Mouse (Mus musculus): Measurements from ENCODE around the gene Cpt1c. TPM values are rescaled to one million over a fixed set of nuclear protein-coding genes. Genes with fewer than 3 reads are reported as not detected.
A peak's percentile ranks its signal among the peaks of the same experiment; 100 is the strongest.

The Cpt1c gene
- total and polyA plus RNA-seq, 3 experiments: 4.5 to 12.7 (median 10.2) TPM

- no peak for TF ChIP-seq PAX5 (IDR thresholded peaks at IDR 0.05; ENCODE audit: low read length)
- no peak for TF ChIP-seq RAD21 (IDR thresholded peaks at IDR 0.05; ENCODE audit: low read depth, low read length)
- peak; percentile 25; the same call in 1 of the 2 replicates for TF ChIP-seq TBP (conservative IDR thresholded peaks at IDR 0.05; ENCODE audit: low read depth, low read length)
- TF ChIP-seq ELF1 (IDR thresholded peaks at IDR 0.05; ENCODE audit: low read depth, low read length): no peak
- TF ChIP-seq MYC (IDR thresholded peaks at IDR 0.05; ENCODE audit: low read depth, low read length): peak; percentile 95
- no peak for TF ChIP-seq JUN (IDR thresholded peaks at IDR 0.05; ENCODE audit: insufficient read depth, low read depth, low read length)
- no peak for TF ChIP-seq HCFC1 (IDR thresholded peaks at IDR 0.05; ENCODE audit: low read depth, low read length)
- TF ChIP-seq GABPA (IDR thresholded peaks at IDR 0.05; ENCODE audit: insufficient replicate concordance, low read depth, low read length): no peak
- TF ChIP-seq CTCF (conservative IDR thresholded peaks at IDR 0.05 in 1 of 2, IDR thresholded peaks at IDR 0.05 in 1 of 2; ENCODE audit: low read depth in 2 of 2, low read length in 2 of 2): no peak
- TF ChIP-seq MAX (IDR thresholded peaks at IDR 0.05; ENCODE audit: low read length): peak; percentile 77
- no peak for TF ChIP-seq KAT2A (IDR thresholded peaks at IDR 0.05; ENCODE audit: insufficient replicate concordance, low read length)
Observed at GRCm38 (mm10) chr7:44986879-44987718, 12.4 kb upstream of the Cpt1c start (continued).

DNA sequence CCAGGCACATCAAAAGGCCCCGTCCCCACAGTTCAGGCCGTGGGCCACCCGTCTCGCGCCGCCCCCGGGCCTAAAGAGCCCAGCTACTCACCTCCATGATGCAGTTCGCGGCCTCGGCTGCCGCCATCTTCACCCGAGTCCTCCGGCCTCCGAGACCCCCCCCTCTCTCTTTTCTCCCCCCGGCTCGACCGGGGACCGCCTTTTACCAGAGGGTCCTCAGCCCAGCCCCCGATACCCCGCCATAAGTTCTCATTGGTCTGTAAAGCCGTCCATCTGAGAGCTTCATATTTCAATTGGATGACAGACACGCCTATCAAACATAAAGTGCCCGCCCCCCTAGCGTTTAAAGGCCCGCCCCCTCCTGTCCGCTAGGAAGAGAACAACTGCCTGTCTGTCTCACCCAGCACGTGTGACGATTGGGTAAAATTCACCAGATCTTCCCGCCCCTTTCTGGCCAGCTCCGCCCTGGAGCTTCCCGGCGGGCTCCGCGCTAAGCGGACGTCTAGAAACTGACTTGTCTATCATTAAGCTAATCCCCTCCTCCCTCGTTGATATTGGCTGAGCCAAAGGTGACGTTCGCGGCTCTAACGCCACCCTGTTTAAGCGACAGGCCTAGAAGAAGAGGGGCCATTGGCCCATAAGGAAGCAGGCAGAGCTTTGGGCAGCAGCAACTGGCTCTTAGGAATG lies 11.7 kb upstream of the Cpt1c start, which contains the start of gene Prmt1:
TSS of gene Prmt1 (minus strand) at position 377 of the 687 bp plus-strand sequence.
- peak within 1 kb of the TSS; percentile 67 for H3K27ac ChIP-seq (ENCODE audit: insufficient read depth, low read depth)
- H3K27me3 ChIP-seq (replicated peaks): no peaks in the 10 kb centered on the region
- dilution Hi-C loops (cut with MboI; ENCODE audit: extremely low pct_ligation_motif_present, extremely low pct_unique_long_range_greater_than_20kb, low sequenced_read_pairs) (no loop called here), in situ Hi-C loops (cut with MboI; ENCODE audit: low pct_ligation_motif_present, low pct_unique_long_range_greater_than_20kb, low sequenced_read_pairs) (loop anchor here (5.0 kb wide), 1 partner anchor 61 kb away; no protein-coding TSS in a partner anchor)
- peaks cover 55% of the 10 kb centered on the region for H3K79me2 ChIP-seq (replicated peaks; ENCODE audit: control insufficient read depth, extremely low read depth, insufficient read depth, poor library complexity, severe bottlenecking)
- H3K4me2 ChIP-seq (ENCODE audit: insufficient read depth, low read depth, poor library complexity, severe bottlenecking): peak within 1 kb of the TSS; percentile 60
- peak within 1 kb of the TSS; percentile 87 to 99 (median 94) for H3K4me3 ChIP-seq (replicated peaks in 1 of 3; ENCODE audit: low read depth in 2 of 3, low read length in 2 of 3, poor library complexity in 1 of 3)
- H3K4me1 ChIP-seq (ENCODE audit: control insufficient read depth in 1 of 2, insufficient read depth in 2 of 2): peaks cover 12 to 48% of the 10 kb centered on the region in 2 experiments
- H3K9me3 ChIP-seq (replicated peaks; ENCODE audit: low read length): no peaks in the 10 kb centered on the region
- H3K9ac ChIP-seq (ENCODE audit: insufficient read depth, low read depth): peak within 1 kb of the TSS; percentile 92
- H3K36me3 ChIP-seq (replicated peaks in 1 of 2; ENCODE audit: control insufficient read depth in 1 of 2, insufficient read depth in 1 of 2, low read length in 1 of 2): peaks cover 14 to 44% of the 10 kb centered on the region in 2 experiments
- DNase-seq (ENCODE audit: extremely low read depth): peak; percentile 99
- TF ChIP-seq PAX5 (IDR thresholded peaks at IDR 0.05; ENCODE audit: low read length) (no peak), MAZ (IDR thresholded peaks at IDR 0.05; ENCODE audit: low read depth, low read length) (peak; percentile 73), BHLHE40 (IDR thresholded peaks at IDR 0.05; ENCODE audit: low read depth, low read length) (no peak), TCF12 (IDR thresholded peaks at IDR 0.05; ENCODE audit: low read depth, low read length) (peak; percentile 85), POLR2AphosphoS2 (IDR thresholded peaks at IDR 0.05; ENCODE audit: low read depth, low read length) (no peak), USF1 (IDR thresholded peaks at IDR 0.05; ENCODE audit: low read depth, low read length) (no peak), SIN3A (IDR thresholded peaks at IDR 0.05; ENCODE audit: low read length) (no peak), TBP (conservative IDR thresholded peaks at IDR 0.05; ENCODE audit: low read depth, low read length) (peak; percentile 63), SMC3 (IDR thresholded peaks at IDR 0.05; ENCODE audit: low read depth, low read length) (no peak), JUN (IDR thresholded peaks at IDR 0.05; ENCODE audit: insufficient read depth, low read depth, low read length) (no peak), MAFK (IDR thresholded peaks at IDR 0.05; ENCODE audit: insufficient replicate concordance, low read length) (no peak), E2F4 (IDR thresholded peaks at IDR 0.05; ENCODE audit: insufficient replicate concordance, low read depth, low read length) (no peak), UBTF (IDR thresholded peaks at IDR 0.05; ENCODE audit: low read depth, low read length) (no peak), JUND (conservative IDR thresholded peaks at IDR 0.05; ENCODE audit: low read depth, low read length) (no peak; the same call in 1 of the 2 replicates), CHD1 (IDR thresholded peaks at IDR 0.05; ENCODE audit: low read depth, low read length) (no peak), EP300 (IDR thresholded peaks at IDR 0.05; ENCODE audit: low read length) (no peak), ZMIZ1 (IDR thresholded peaks at IDR 0.05; ENCODE audit: low read depth, low read length) (0 out of 2 replicates have a peak, but pooled peaks have one; percentile 71), USF2 (conservative IDR thresholded peaks at IDR 0.05; ENCODE audit: low read depth, low read length) (no peak), NRF1 (IDR thresholded peaks at IDR 0.05; ENCODE audit: low read depth, low read length) (peak; percentile 33; the same call in 1 of the 2 replicates), ZKSCAN1 (IDR thresholded peaks at IDR 0.05; ENCODE audit: borderline replicate concordance, low read depth, low read length) (no peak), GABPA (IDR thresholded peaks at IDR 0.05; ENCODE audit: insufficient replicate concordance, low read depth, low read length) (no peak), RAD21 (IDR thresholded peaks at IDR 0.05; ENCODE audit: low read depth, low read length) (no peak), MXI1 (IDR thresholded peaks at IDR 0.05; ENCODE audit: low read depth, low read length) (no peak), IRF4 (IDR thresholded peaks at IDR 0.05; ENCODE audit: low read depth, low read length) (peak; percentile 37; the same call in 1 of the 2 replicates), RCOR1 (conservative IDR thresholded peaks at IDR 0.05; ENCODE audit: low read depth, low read length) (no peak), NELFE (IDR thresholded peaks at IDR 0.05; ENCODE audit: low read depth, low read length) (peak; percentile 87), POLR2A (IDR thresholded peaks at IDR 0.05; ENCODE audit: low read depth, low read length) (peak; percentile 82), MEF2A (IDR thresholded peaks at IDR 0.05; ENCODE audit: borderline replicate concordance, low read depth, low read length) (no peak; the same call in 1 of the 2 replicates)

Data from CH12.LX (cell line).